Mouse (Mus musculus) cerebellum, adult 2 months (tissue): ENCODE data around the gene Rita1.

Experiments
- CTCF ChIP-seq: fragments of 200-500 bp; IDR thresholded peaks from 2 replicates; pipeline ENCODE4 v1.5.1; 2011; ENCODE audit warnings: low read depth, mild to moderate bottlenecking, control low read depth, low read length, moderate library complexity, borderline replicate concordance; ENCODE audit not compliant: insufficient read depth
- POLR2A ChIP-seq: fragments of 200-500 bp; IDR thresholded peaks from 2 replicates; pipeline ENCODE4 v1.6.1; 2011; ENCODE audit warnings: low read length, control low read depth, borderline replicate concordance; ENCODE audit not compliant: insufficient read depth

DNA sequence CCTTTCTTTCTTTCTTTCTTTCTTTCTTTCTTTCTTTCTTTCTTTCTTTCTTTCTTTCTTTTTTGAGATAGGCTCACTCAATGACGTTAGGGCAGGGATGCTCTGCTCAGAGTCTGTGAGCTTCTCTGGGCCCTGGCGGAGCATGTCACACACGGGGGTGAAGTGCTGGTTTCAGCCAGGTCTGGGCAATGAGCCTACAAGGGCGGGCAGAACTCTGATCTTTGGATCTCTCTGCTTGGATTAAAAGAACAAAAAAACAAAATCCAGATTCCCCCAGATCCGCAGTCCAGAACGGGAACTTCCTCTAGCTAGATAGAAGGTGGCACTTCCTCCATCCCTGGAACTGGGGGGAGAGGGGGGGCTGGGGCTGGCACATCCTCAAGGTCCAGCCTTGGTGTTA lies 33.5 kb upstream of the Rita1 start:
- no peak for TF ChIP-seq CTCF
- TF ChIP-seq POLR2A: no peak
